Mouse (Mus musculus): ENCODE data around the gene Aspscr1. TPM values are rescaled to one million over a fixed set of nuclear protein-coding genes. Genes with fewer than 3 reads are reported as not detected.

The Aspscr1 gene
- polyA plus RNA-seq, 1 experiment from 2014 or later, result 129 TPM

- WGBS, result 76% methylated on average over 5 of the region's 5 CpGs
- DNase-seq (ENCODE audit: low spot score), result no peak
These were observed 38.0 kb upstream of the Aspscr1 start for GRCm38 (mm10) chr11:120634810-120635209.

GRCm38 (mm10) chr11:120641255-120641654, 31.5 kb upstream of the Aspscr1 start:
- H3K27ac ChIP-seq (ENCODE audit: low read depth, low read length), result no peak overlapping the region
- WGBS, result 63% methylated on average over 9 of the region's 9 CpGs
- ATAC-seq, result no peak

More at GRCm38 (mm10) chr11:120634810-120635209, 38.0 kb upstream of the Aspscr1 start:
- Histone ChIP-seq H3K4me3 (ENCODE audit: low read depth, low read length) (no peak overlapping the region), H3K4me1 (ENCODE audit: control insufficient read depth, insufficient read depth, low read length) (peaks cover 14% of the 10 kb centered on the region), H3K27ac (ENCODE audit: low read depth, low read length) (no peak overlapping the region), H3K9me3 (replicated peaks; ENCODE audit: control insufficient read depth, low read length) (no peaks in the 10 kb centered on the region), H3K36me3 (ENCODE audit: control insufficient read depth, insufficient read depth, low read length) (no peaks in the 10 kb centered on the region), H3K4me2 (ENCODE audit: low read length) (no peak overlapping the region), H3K9ac (ENCODE audit: low read length) (no peak overlapping the region), H3K27me3 (replicated peaks; ENCODE audit: control insufficient read depth, insufficient read depth, low read length) (no peaks in the 10 kb centered on the region)
- ATAC-seq, result no peak

GRCm38 (mm10) chr11:120641869-120642268, 30.9 kb upstream of the Aspscr1 start:
- peaks cover 8% of the 10 kb centered on the region for H3K4me1 ChIP-seq (ENCODE audit: control insufficient read depth, insufficient read depth, low read length)
- H3K4me2 ChIP-seq (ENCODE audit: low read length), result no peak overlapping the region
- H3K4me3 ChIP-seq (ENCODE audit: low read depth, low read length), result no peak overlapping the region
- no peak overlapping the region for H3K9ac ChIP-seq (ENCODE audit: low read length)
- no peaks in the 10 kb centered on the region for H3K36me3 ChIP-seq (ENCODE audit: control insufficient read depth, insufficient read depth, low read length)
- no peak overlapping the region for H3K27ac ChIP-seq (ENCODE audit: low read depth, low read length)
- H3K27me3 ChIP-seq (replicated peaks; ENCODE audit: control insufficient read depth, insufficient read depth, low read length), result no peaks in the 10 kb centered on the region
- ATAC-seq (no peak), DNase-seq (ENCODE audit: low spot score) (no peak)
- WGBS, result 89% methylated on average over 8 of the region's 8 CpGs
- H3K9me3 ChIP-seq (replicated peaks; ENCODE audit: control insufficient read depth, low read length), result no peaks in the 10 kb centered on the region

More at GRCm38 (mm10) chr11:120641255-120641654, 31.5 kb upstream of the Aspscr1 start:
- H3K36me3 ChIP-seq (ENCODE audit: control insufficient read depth, insufficient read depth, low read length), result no peaks in the 10 kb centered on the region
- no peak for DNase-seq (ENCODE audit: low spot score)
- no peaks in the 10 kb centered on the region for H3K27me3 ChIP-seq (replicated peaks; ENCODE audit: control insufficient read depth, insufficient read depth, low read length)
- H3K9me3 ChIP-seq (replicated peaks; ENCODE audit: control insufficient read depth, low read length), result no peaks in the 10 kb centered on the region
- H3K9ac ChIP-seq (ENCODE audit: low read length), result no peak overlapping the region
- H3K4me2 ChIP-seq (ENCODE audit: low read length), result no peak overlapping the region
- H3K4me3 ChIP-seq (ENCODE audit: low read depth, low read length), result no peak overlapping the region
- peaks cover 8% of the 10 kb centered on the region for H3K4me1 ChIP-seq (ENCODE audit: control insufficient read depth, insufficient read depth, low read length)

GRCm38 (mm10) chr11:120642939-120643600, 29.7 kb upstream of the Aspscr1 start:
- Histone ChIP-seq H3K9me3 (replicated peaks; ENCODE audit: control insufficient read depth, low read length) (no peaks in the 10 kb centered on the region), H3K27me3 (replicated peaks; ENCODE audit: control insufficient read depth, insufficient read depth, low read length) (peaks cover 7% of the 10 kb centered on the region; the same call in 1 of the 2 replicates), H3K9ac (ENCODE audit: low read length) (peak overlapping the region; percentile 66), H3K4me2 (ENCODE audit: low read length) (peak overlapping the region; percentile 83), H3K4me3 (ENCODE audit: low read depth, low read length) (peak overlapping the region; percentile 46), H3K36me3 (ENCODE audit: control insufficient read depth, insufficient read depth, low read length) (no peaks in the 10 kb centered on the region), H3K4me1 (ENCODE audit: control insufficient read depth, insufficient read depth, low read length) (peaks cover 8% of the 10 kb centered on the region), H3K27ac (ENCODE audit: low read depth, low read length) (no peak overlapping the region)
- 3% methylated on average over 18 of the region's 18 CpGs for WGBS
- DNase-seq (ENCODE audit: low spot score), result no peak
- peak; percentile 65 for ATAC-seq

- peak within 1 kb of the TSS; percentile 46 for H3K4me3 ChIP-seq (ENCODE audit: low read depth, low read length)
- H3K9ac ChIP-seq (ENCODE audit: low read length), result peak within 1 kb of the TSS; percentile 66
- H3K9me3 ChIP-seq (replicated peaks; ENCODE audit: control insufficient read depth, low read length), result no peaks in the 10 kb centered on the region
- peak within 1 kb of the TSS; percentile 83 for H3K4me2 ChIP-seq (ENCODE audit: low read length)
- under 1% methylated on average over 15 of the region's 15 CpGs for WGBS
- H3K4me1 ChIP-seq (ENCODE audit: control insufficient read depth, insufficient read depth, low read length), result peaks cover 8% of the 10 kb centered on the region
- peaks cover 8% of the 10 kb centered on the region; the same call in 1 of the 2 replicates for H3K27me3 ChIP-seq (replicated peaks; ENCODE audit: control insufficient read depth, insufficient read depth, low read length)
- H3K36me3 ChIP-seq (ENCODE audit: control insufficient read depth, insufficient read depth, low read length), result no peaks in the 10 kb centered on the region
- H3K27ac ChIP-seq (ENCODE audit: low read depth, low read length), result no peak within 1 kb of the TSS
- peak; percentile 97 for DNase-seq (ENCODE audit: low spot score)
- ATAC-seq, result peak; percentile 100
These were observed 29.2 kb upstream of the Aspscr1 start, which contains the start of gene Pycr1 for GRCm38 (mm10) chr11:120643601-120643987. TSS of gene Pycr1 (minus strand) at chr11:120643769.

GRCm38 (mm10) chr11:120647047-120647830, 25.5 kb upstream of the Aspscr1 start:
- H3K9ac ChIP-seq (ENCODE audit: low read length), result no peak overlapping the region
- DNase-seq (ENCODE audit: low spot score), result no peak
- H3K9me3 ChIP-seq (replicated peaks; ENCODE audit: control insufficient read depth, low read length), result no peaks in the 10 kb centered on the region
- H3K36me3 ChIP-seq (ENCODE audit: control insufficient read depth, insufficient read depth, low read length), result no peaks in the 10 kb centered on the region
- H3K4me2 ChIP-seq (ENCODE audit: low read length), result no peak overlapping the region
- no peak for ATAC-seq
- H3K27me3 ChIP-seq (replicated peaks; ENCODE audit: control insufficient read depth, insufficient read depth, low read length), result peaks cover 8% of the 10 kb centered on the region; the same call in 1 of the 2 replicates
- 82% methylated on average over 35 of the region's 35 CpGs for WGBS
- H3K4me3 ChIP-seq (ENCODE audit: low read depth, low read length), result no peak overlapping the region
- no peak overlapping the region for H3K27ac ChIP-seq (ENCODE audit: low read depth, low read length)
- H3K4me1 ChIP-seq (ENCODE audit: control insufficient read depth, insufficient read depth, low read length), result peaks cover 8% of the 10 kb centered on the region

- Histone ChIP-seq H3K27me3 (replicated peaks; ENCODE audit: control insufficient read depth, insufficient read depth, low read length) (peaks cover 8% of the 10 kb centered on the region; the same call in 1 of the 2 replicates), H3K4me2 (ENCODE audit: low read length) (peak within 1 kb of the TSS; percentile 29; the same call in 1 of the 2 replicates), H3K9me3 (replicated peaks; ENCODE audit: control insufficient read depth, low read length) (no peaks in the 10 kb centered on the region), H3K4me3 (ENCODE audit: low read depth, low read length) (no peak within 1 kb of the TSS), H3K27ac (ENCODE audit: low read depth, low read length) (no peak within 1 kb of the TSS), H3K9ac (ENCODE audit: low read length) (no peak within 1 kb of the TSS), H3K4me1 (ENCODE audit: control insufficient read depth, insufficient read depth, low read length) (peaks cover 4% of the 10 kb centered on the region; the same call in 1 of the 2 replicates), H3K36me3 (ENCODE audit: control insufficient read depth, insufficient read depth, low read length) (no peaks in the 10 kb centered on the region)
- ATAC-seq (no peak), DNase-seq (ENCODE audit: low spot score) (no peak)
- WGBS, result 6% methylated on average over 13 of the region's 13 CpGs
These were observed 24.7 kb upstream of the Aspscr1 start, which contains the start of gene Myadml2 for GRCm38 (mm10) chr11:120648001-120648476. TSS of gene Myadml2 (minus strand) at chr11:120648158.

- Histone ChIP-seq H3K4me2 (ENCODE audit: low read length) (no peak overlapping the region), H3K9ac (ENCODE audit: low read length) (no peak overlapping the region), H3K9me3 (replicated peaks; ENCODE audit: control insufficient read depth, low read length) (no peaks in the 10 kb centered on the region), H3K4me3 (ENCODE audit: low read depth, low read length) (no peak overlapping the region), H3K27me3 (replicated peaks; ENCODE audit: control insufficient read depth, insufficient read depth, low read length) (peaks cover 11% of the 10 kb centered on the region; the same call in 1 of the 2 replicates), H3K27ac (ENCODE audit: low read depth, low read length) (no peak overlapping the region), H3K36me3 (ENCODE audit: control insufficient read depth, insufficient read depth, low read length) (no peaks in the 10 kb centered on the region), H3K4me1 (ENCODE audit: control insufficient read depth, insufficient read depth, low read length) (no peaks in the 10 kb centered on the region; the same call in 1 of the 2 replicates)
- 56% methylated on average over 3 of the region's 3 CpGs for WGBS
- no peak for ATAC-seq
- DNase-seq (ENCODE audit: low spot score), result no peak
These were observed 20.9 kb upstream of the Aspscr1 start for GRCm38 (mm10) chr11:120651872-120652271.
